Mouse (Mus musculus): ENCODE data around the gene Nfatc4.

GRCm38 (mm10) chr14:55777806-55778205, 45.1 kb upstream of the Nfatc4 start:
- TF ChIP-seq CTCF (IDR thresholded peaks at IDR 0.05; ENCODE audit: low read depth) (no peak), EP300 (IDR thresholded peaks at IDR 0.05; ENCODE audit: low read depth) (no peak)

All from heart, postnatal 0 days (tissue).